Mouse (Mus musculus) ES-CJ7 (cell line): ENCODE measurements at regions not wholly inside any gene's neighbourhood (a gene's known extent, or its start where the extent isn't known, plus 50 kb on each side); places are given as distances from the start of the nearest gene placed in this dataset.

Source experiments
- DNase-seq: peaks from one replicate; pipeline ENCODE4 v3.0.0; 2011; ENCODE audit warnings: low read depth, low spot score

- no peak for DNase-seq
Observed at GRCm38 (mm10) chr10:9569277-9569676, 105.7 kb downstream of the Samd5 start.

GRCm38 (mm10) chr10:9557517-9558065 is 117.4 kb downstream of the Samd5 start:
- no peak for DNase-seq

- DNase-seq = no peak
Observed at GRCm38 (mm10) chr10:9557092-9557491, 117.9 kb downstream of the Samd5 start.

GRCm38 (mm10) chr10:9553946-9554345 is 121.1 kb downstream of the Samd5 start:
- no peak for DNase-seq

GRCm38 (mm10) chr10:9549913-9550709 is 124.9 kb downstream of the Samd5 start:
- no peak for DNase-seq

- DNase-seq = no peak
Observed at GRCm38 (mm10) chr10:9545807-9546206, 129.2 kb downstream of the Samd5 start.

GRCm38 (mm10) chr10:9544041-9544786 is 130.8 kb downstream of the Samd5 start:
- no peak for DNase-seq

GRCm38 (mm10) chr10:9541579-9541978 is 133.4 kb downstream of the Samd5 start:
- no peak for DNase-seq

- DNase-seq = no peak
Observed at GRCm38 (mm10) chr10:9537686-9538085, 137.3 kb downstream of the Samd5 start.

- no peak for DNase-seq
Observed at GRCm38 (mm10) chr10:9534552-9534951, 140.5 kb downstream of the Samd5 start.

GRCm38 (mm10) chr10:9533283-9533682 is 141.7 kb downstream of the Samd5 start:
- DNase-seq = no peak

GRCm38 (mm10) chr10:9531931-9532330 is 143.1 kb downstream of the Samd5 start:
- DNase-seq = no peak

GRCm38 (mm10) chr10:9529408-9529807 is 145.6 kb downstream of the Samd5 start:
- no peak for DNase-seq

GRCm38 (mm10) chr10:9528066-9528465 is 146.9 kb downstream of the Samd5 start:
- DNase-seq = no peak

GRCm38 (mm10) chr10:9509764-9510390 is 165.1 kb downstream of the Samd5 start:
- no peak for DNase-seq

GRCm38 (mm10) chr10:9509092-9509671 is 165.8 kb downstream of the Samd5 start:
- no peak for DNase-seq

GRCm38 (mm10) chr10:9503569-9504493 is 171.2 kb downstream of the Samd5 start:
- DNase-seq = no peak

- DNase-seq = no peak
Observed at GRCm38 (mm10) chr10:9498550-9498949, 176.5 kb downstream of the Samd5 start.

GRCm38 (mm10) chr10:9497021-9497420 is 178.0 kb downstream of the Samd5 start:
- DNase-seq = peak; percentile 33

GRCm38 (mm10) chr10:9495143-9495651 is 179.8 kb downstream of the Samd5 start:
- DNase-seq = no peak
